Mouse (Mus musculus) C2C12 (cell line): ENCODE measurements around the gene 2410004B18Rik.
A peak's percentile ranks its signal among the peaks of the same experiment; 100 is the strongest.

ENCODE experiments used
- CEBPB ChIP-seq: IDR thresholded peaks from one replicate; pipeline ENCODE4 v1.6.1; 2011; ENCODE audit warnings: low read depth, mild to moderate bottlenecking, control low read depth, moderate library complexity
- CTCF ChIP-seq: IDR thresholded peaks from one replicate; pipeline ENCODE4 v1.5.1; 2011; ENCODE audit not compliant: control insufficient read depth, insufficient read depth, insufficient read length
- FOSL1 ChIP-seq: IDR thresholded peaks from one replicate; pipeline ENCODE4 v1.8.0; 2011; ENCODE audit warnings: mild to moderate bottlenecking, low read length; ENCODE audit not compliant: poor library complexity, insufficient read depth, severe bottlenecking
- MAX ChIP-seq: IDR thresholded peaks from one replicate; pipeline ENCODE4 v1.6.1; 2011; ENCODE audit warnings: mild to moderate bottlenecking, control low read depth
- MYOD1 ChIP-seq: IDR thresholded peaks from one replicate; pipeline ENCODE4 v1.6.1; 2011; ENCODE audit warnings: low read depth; ENCODE audit not compliant: control insufficient read depth, insufficient read length
- MYOG ChIP-seq: IDR thresholded peaks from one replicate; pipeline ENCODE4 v1.6.1; 2011; ENCODE audit not compliant: control insufficient read depth, insufficient read length; ENCODE audit errors: extremely low read depth
- USF1 ChIP-seq: IDR thresholded peaks from one replicate; pipeline ENCODE4 v1.6.1; 2011; ENCODE audit warnings: low read depth, mild to moderate bottlenecking, control low read depth, moderate library complexity

GRCm38 (mm10) chr3:145950034-145950814 is 12.4 kb downstream of the 2410004B18Rik start:
- no peak for TF ChIP-seq MAX
- no peak for TF ChIP-seq CTCF
- no peak for TF ChIP-seq USF1
- peak; percentile 41 for TF ChIP-seq MYOD1
- TF ChIP-seq CEBPB, result no peak
- no peak for TF ChIP-seq MYOG
- TF ChIP-seq FOSL1, result no peak
